Mouse (Mus musculus) spleen, adult 10 weeks (tissue): Measurements from ENCODE around the gene Stam. TPM values are rescaled to one million over a fixed set of nuclear protein-coding genes. Genes with fewer than 3 reads are reported as not detected.

ENCODE experiments used
- polyA plus RNA-seq: library from polyadenylated mRNA; stranded (reverse); fragments of 350-450 nt; fragmentation: Illumina TruSeq; extraction: RNeasy Lipid Tissue Mini Kit (QIAGEN cat#74804); gene quantifications from one replicate; pipeline ENCODE4 v1.2.3, GENCODE M21; 2015; ENCODE audit warnings: low replicate concordance; ENCODE audit not compliant: insufficient read depth

Stam gene
- polyA plus RNA-seq: 35.2 TPM

DNA sequence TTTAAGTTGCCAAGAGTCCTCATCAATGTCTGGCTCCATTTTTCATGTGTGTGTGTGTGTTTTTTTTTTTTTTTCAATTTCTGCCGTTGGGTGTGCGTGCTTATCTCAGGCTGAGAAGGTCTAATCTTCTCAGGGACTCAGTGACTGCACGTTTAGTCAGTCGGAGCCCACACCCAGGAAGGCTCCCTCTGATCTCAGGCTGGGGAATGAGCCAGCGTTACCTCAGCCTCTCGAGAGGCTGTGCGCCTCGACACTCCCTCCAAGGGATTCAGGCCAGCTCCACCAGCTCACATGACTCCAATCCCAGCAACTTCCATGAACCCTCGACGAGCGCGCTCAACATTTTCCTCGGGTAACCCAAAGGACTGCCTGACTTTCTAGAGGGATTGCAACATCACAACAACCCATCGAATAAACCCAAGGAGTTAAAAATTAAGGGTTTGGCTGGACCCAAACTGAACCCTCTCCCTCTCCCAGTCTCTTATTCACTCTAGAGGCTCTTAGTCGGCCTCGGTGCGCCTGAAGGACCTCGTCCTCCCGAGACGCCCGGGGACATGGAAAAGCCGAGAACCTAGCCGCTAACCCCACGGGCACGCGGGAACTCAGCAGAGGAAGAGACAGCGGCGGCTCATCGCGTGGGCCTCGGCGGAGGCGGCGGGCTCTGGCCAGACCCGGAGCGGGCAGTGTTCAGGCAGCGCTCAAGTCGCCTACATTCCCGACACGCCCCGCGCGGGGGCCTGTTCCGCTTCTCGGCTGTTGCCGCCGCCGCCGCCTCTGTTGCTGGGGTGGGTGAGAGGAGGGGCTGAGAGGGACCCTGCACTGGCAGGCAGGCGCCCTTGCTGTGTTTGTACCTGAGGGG is at the start of gene Stam:
Gene Stam, plus strand, starts transcription at position 737 of the 859 bp plus-strand sequence.

DNA sequence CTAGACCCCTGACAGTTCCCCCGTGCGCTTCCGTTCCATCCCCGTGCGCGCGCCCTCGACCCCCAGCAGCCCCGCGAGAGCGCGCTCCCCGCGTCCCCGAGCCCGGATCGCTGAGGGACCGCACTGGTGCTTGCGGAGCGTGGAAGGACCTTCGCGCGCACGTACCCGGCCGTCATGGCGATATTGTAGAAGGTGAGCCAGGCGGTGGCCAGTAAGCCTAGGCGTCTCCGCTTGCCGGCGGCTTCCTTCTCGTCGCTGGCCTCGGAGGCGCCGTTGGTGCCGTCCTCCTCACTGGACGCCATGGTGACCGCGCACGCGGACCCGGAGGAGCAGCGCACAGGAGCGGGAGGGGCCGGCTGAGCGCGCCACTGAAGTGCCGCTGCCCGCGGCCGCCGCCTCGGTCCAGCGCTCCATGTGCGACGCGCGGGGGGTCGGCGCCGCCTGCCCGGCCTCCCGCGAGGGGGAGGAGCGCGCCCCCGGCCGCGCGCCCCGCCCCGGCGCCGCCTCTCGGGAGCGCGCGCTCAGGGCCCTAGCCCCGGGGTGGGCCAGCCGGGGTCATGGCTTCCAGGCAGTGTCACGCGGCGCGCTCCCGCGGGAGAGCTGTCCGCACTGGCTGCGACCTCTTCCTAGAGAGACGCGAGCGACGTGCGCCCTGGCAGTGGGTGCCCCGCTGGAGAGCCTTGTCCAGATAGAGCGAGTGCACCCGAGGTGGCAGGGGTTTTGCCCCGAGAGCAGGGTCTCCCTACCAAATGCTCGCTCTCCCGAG is 18.1 kb upstream of the Stam start, which contains the start of gene Hacd1:
Gene Hacd1, minus strand, starts transcription at position 570 of the 766 bp plus-strand sequence.

DNA sequence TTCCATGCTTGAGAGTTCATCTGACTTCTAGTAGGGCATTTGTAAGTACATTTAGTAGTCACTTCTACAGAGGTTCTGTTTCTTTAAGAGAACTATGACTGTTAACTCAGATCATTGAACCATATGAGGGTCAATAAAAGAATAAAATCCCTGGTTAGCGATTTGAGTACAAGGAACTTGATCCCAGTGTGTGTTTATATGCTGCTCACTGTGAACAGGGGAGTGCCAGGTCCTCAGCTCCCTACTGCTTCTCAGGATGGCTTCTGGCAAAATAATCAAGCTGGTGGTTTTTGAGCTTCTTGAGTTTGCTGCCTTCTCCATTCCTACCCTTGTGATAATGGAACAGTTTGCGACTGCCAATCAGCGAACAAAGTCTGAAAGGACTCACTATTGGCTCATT is 100.4 kb downstream of the Stam start, which contains the start of gene Tmem236:
Gene Tmem236, plus strand, starts transcription at position 190 of the 400 bp plus-strand sequence.

Other genes with a start within 250 kb of the Stam start
- 3.8 TPM for gene Hacd1, start 18.0 kb upstream of the Stam start, polyA plus RNA-seq
- 0.08 TPM for gene Tmem236, start 100.4 kb downstream of the Stam start, polyA plus RNA-seq
- gene Mrc1, start 155.3 kb downstream of the Stam start, polyA plus RNA-seq: 85.0 TPM